Mouse (Mus musculus) cerebellum, adult (tissue): ENCODE results near the gene Canx.
"Not testable (repeated sequence)": the region's sequence is repeated elsewhere in the genome, so short reads cannot be mapped to it uniquely, and the experiment has no call there.

Source experiments
- ATAC-seq: cut with Nextera tagmentation; 2 replicates; pipeline ENCODE4 v1.9.2; 2017; ENCODE audit warnings: mild to moderate bottlenecking, moderate library complexity, mixed read lengths; ENCODE audit not compliant: insufficient number of reproducible peaks, low FRiP score, low TSS enrichment

The Canx gene

DNA sequence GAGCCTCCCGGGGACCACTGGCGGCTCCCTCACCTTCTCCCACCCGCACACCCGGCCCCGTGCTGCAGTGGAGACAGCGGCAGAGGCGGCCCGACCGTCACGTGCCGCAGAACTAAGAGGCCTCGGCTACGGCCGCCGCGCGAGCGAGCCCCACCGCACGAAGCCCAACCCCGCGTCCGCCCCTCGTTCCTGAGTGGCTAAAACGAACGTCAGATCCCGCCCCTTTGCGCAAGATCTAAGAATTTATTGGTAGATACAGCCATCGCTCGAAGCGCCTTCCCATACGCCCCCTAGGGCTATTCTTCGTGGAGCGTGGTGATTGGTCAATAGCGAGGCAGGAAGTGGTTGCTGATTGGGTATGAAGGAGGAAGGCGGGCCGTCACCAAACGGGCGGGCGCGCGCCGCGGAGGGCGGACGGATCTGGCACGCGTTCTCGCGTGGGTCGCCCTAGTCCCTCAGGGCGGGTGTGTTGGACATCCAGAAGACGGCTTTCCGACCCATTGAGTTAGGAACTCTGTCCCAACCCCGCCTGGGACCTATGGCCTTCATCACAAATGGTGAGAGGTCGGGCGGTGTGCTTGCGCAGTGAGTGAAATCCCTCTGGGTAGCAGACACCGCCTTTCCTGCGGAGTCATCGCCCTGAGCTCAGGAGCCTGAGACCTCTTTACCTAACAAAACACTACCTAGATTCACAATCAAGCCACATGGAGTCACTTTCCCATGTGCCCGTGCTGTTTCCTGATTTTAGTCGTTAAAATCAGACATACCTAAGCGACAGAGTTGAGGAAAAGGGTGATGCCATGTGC lies at the start of gene Canx:
TSS of gene Canx (minus strand) at position 178 of the 806 bp plus-strand sequence.
- ATAC-seq, result peak; percentile 100

GRCm38 (mm10) chr11:50374286-50375015 lies 49.0 kb upstream of the Canx start:
- ATAC-seq, result no peak

GRCm38 (mm10) chr11:50373621-50374020 lies 48.1 kb upstream of the Canx start:
- no peak for ATAC-seq

DNA sequence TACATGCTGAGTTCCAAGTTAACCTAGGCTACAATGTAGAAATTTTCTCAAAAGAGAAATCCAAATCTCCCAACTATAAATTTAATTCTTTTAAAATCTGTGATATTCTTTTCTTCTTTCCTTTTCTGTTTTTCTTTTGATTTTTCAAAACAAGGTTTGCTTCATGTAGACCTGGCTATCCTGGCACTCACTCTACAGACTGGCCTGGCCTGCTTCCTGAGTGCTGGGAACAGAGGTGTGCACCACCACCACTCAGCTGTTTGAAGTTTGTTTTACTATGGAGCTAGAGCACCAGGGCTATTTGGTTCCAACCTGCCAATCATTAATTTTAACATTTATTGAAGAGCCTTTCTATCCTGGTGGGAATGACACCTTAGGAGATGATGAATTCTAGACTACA lies 47.6 kb upstream of the Canx start:
- ATAC-seq, result no peak

GRCm38 (mm10) chr11:50371911-50372310 lies 46.4 kb upstream of the Canx start:
- no peak for ATAC-seq

DNA sequence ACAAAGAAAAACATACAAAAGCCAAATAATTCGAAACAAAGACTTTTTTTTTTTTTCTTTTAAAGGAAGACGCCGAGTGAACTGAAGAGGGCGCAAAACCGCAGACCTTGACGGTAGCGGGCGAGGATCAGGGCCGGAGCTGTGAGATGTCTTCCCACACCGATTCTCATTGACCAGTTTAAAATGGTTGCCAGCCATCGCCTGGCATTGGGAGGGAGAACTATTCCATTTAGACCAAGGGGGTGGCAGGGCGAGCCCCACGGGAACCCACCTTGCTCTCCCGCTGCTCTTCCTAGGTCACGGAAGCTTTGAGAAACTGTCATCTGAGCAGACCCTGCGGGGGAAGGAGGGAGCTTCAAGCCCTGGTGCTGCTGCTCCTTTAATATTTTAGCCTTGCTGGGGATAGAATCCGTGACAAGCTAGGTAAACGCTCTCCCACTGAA lies 45.9 kb upstream of the Canx start:
- peak; percentile 69; the same call in 1 of the 2 replicates for ATAC-seq

GRCm38 (mm10) chr11:50370969-50371368 lies 45.5 kb upstream of the Canx start:
- ATAC-seq, result no peak

- no peak for ATAC-seq
Measured at GRCm38 (mm10) chr11:50369360-50369911, 44.0 kb upstream of the Canx start.

GRCm38 (mm10) chr11:50367531-50367930 lies 42.1 kb upstream of the Canx start:
- ATAC-seq, result no peak

DNA sequence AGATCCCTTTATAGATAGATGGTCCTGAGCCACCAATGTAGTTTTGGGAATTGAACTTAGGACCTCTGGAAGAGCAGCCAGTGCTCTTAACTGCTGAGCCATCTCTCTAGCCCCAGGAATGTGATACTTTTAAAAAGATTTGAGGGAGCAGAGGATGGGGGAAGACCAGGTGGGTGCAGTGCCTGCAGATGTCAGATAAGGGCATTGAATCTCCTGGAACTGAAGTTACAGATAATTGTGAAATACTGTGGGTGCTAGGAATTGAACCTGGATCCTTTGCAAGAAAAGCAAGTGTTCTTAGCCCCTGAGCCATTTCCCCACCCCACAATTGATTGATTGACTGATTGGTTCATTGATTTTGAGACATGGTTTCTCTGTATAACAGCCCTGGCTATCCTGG lies 39.8 kb upstream of the Canx start:
- ATAC-seq, result no peak

DNA sequence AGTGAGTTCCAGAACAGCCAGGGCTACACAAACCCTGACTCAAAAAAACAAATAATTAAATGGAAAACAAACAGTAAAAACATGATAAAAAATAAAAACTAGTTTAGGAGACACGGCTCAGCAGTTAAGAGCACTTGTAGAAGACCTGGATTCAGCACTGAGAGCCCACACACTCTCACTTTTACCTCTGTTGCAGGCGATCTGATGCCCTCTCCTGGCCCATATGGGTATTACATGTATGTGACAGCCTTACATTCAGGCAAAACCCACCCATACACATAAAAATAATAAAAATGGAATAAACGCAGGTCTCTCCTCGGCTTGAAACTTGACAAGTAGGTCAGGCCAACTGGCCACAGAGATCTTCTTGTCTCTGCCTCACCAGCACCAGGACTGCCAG lies 39.1 kb upstream of the Canx start:
- ATAC-seq, result no peak

DNA sequence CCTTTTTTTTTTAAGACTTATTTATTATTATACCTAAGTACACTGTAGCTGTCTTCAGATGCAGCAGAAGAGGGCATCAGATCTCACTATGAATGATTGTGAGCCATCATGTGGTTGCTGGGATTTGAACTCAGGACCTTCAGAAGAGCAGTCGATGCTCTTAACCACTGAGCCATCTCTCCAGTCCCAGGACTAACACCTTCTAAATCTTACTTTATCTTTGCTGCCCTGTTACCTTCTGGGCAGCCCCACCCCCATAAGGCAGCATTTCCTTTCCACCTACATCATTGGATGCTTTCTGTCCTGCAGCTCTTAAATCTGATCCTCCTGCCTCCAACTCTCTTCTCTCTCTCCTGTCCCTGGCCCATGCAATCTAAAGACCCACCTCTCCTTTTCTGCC lies 35.8 kb upstream of the Canx start:
- not testable (repeated sequence) for ATAC-seq

- ATAC-seq, result peak; percentile 49; the same call in 1 of the 2 replicates
Measured at GRCm38 (mm10) chr11:50358950-50359861, 33.7 kb upstream of the Canx start.

DNA sequence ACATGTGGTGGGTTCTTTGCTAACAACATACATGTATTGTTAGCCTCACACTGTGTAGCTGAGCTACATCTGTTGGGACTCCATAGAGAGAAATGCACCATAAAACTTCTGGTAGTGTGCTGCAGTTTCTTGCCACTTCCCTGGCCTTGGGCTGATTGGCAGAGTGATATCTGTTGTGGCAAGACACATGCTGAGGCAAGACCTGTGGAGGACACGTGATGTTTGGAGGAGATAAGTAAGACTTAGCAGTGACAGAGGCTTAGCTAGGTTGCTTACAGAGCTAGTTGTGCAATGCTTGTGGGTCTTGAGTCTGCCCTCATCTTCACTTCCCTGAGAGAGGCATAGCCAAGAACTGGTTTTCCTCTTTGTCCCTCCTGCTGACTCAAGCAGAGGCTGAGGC lies 29.9 kb upstream of the Canx start:
- ATAC-seq, result no peak

DNA sequence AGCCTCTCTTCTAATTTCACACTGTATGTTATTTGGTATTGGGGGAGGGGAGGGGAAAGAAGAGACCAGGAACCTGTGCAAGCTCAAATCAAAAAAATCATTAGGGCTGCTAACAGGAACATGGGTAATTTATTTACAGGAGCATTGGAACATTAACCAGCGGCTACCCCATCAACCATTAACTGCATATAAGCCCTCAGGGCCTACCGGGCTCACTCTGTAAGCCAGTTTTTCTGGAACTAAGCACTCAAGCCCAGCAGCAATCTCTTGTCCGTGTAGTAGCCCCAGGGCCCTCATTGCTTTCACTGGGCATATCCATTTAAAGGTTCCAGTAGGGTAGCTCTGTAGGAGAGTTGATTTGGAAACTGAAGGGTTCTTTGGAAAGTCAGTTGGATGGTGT lies 29.4 kb upstream of the Canx start:
- ATAC-seq, result no peak

- no peak for ATAC-seq
Measured at GRCm38 (mm10) chr11:50354162-50354561, 28.7 kb upstream of the Canx start, which contains the start of gene Cby3. Gene Cby3 (plus strand): TSS chr11:50354462.

- no peak for ATAC-seq
Measured at GRCm38 (mm10) chr11:50352177-50352576, 26.7 kb upstream of the Canx start.

DNA sequence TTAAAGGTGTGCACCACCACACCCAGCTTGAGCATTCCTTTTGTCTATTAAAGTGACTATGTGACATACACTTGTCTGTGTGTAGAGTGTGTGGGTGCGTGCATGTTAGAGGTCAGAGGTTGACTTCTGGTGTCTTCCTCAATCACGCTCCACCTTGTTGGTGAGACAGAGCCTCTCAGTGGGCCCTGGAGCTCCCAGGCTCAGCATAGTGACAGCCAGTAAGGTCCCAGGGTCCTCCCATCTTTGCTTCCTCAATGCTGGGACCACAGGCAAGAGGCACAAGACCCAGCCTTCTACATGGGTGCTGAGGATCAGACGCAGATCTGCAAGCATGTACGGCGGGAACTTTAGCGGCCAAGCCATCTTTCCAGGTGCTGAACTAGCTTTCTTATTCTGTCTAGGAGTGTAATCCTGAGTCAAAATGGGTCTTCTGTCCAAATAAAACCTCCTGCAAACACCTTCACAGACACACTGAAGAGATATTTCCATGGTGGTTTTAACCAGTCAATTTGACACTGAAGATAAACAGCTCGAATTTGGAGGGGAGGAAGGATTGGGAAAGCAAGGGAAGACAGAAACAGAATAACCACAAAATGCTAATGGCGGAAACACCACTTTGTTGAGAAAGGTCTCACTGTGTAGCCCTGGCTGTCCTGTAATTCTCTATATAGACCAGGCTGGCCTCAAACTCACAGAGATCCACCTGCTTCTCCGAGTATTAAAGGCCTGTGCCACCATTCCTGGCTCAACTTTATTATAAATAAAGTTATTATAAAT lies 21.0 kb upstream of the Canx start:
- ATAC-seq, result no peak

- no peak for ATAC-seq
Measured at GRCm38 (mm10) chr11:50345486-50345885, 20.0 kb upstream of the Canx start.
